Mouse (Mus musculus) left cerebral cortex, adult 18-20 months (tissue): ENCODE data around the gene Cflar. TPM values are rescaled to one million over a fixed set of nuclear protein-coding genes. Genes with fewer than 3 reads are reported as not detected.

Source experiments
- DNase-seq, 2 experiments: peaks; one replicate each; pipeline ENCODE4 v3.0.0; 2021 to 2022; ENCODE audit warnings: low spot score in 2 of 2, mixed read lengths in 1 of 2
- total RNA-seq, 2 experiments: library from RNA; stranded (reverse); gene quantifications; 2 replicates each; pipeline ENCODE4 v1.2.3; 2021

The Cflar gene
- total RNA-seq, 2 experiments from 2014 or later = 25.9 to 29.6 TPM

GRCm38 (mm10) chr1:58710711-58711364 is 470 bp upstream of the Cflar start:
- DNase-seq = no peak

GRCm38 (mm10) chr1:58712076-58713061 is 1.1 kb downstream of the Cflar start:
- DNase-seq = no peak

GRCm38 (mm10) chr1:58713081-58713892 is 2.0 kb downstream of the Cflar start:
- peak; percentile 23 to 27 for DNase-seq

- peak in 1 of 2 experiments; percentile 35 for DNase-seq
Observed at GRCm38 (mm10) chr1:58713893-58714231, 2.6 kb downstream of the Cflar start.

GRCm38 (mm10) chr1:58714361-58714760 is 3.1 kb downstream of the Cflar start:
- no peak for DNase-seq

GRCm38 (mm10) chr1:58715536-58715935 is 4.2 kb downstream of the Cflar start:
- no peak for DNase-seq

- DNase-seq = no peak
Observed at GRCm38 (mm10) chr1:58716162-58716882, 5.0 kb downstream of the Cflar start.

GRCm38 (mm10) chr1:58716883-58717220 is 5.5 kb downstream of the Cflar start:
- no peak for DNase-seq

GRCm38 (mm10) chr1:58717589-58718270 is 6.4 kb downstream of the Cflar start:
- DNase-seq = no peak

GRCm38 (mm10) chr1:58719356-58719945 is 8.1 kb downstream of the Cflar start:
- no peak for DNase-seq

- no peak for DNase-seq
Observed at GRCm38 (mm10) chr1:58720090-58720489, 8.8 kb downstream of the Cflar start.

- DNase-seq = no peak
Observed at GRCm38 (mm10) chr1:58720988-58721387, 9.7 kb downstream of the Cflar start.

- DNase-seq = no peak
Observed at GRCm38 (mm10) chr1:58722115-58722938, 11.0 kb downstream of the Cflar start.

GRCm38 (mm10) chr1:58723062-58723808 is 11.9 kb downstream of the Cflar start:
- DNase-seq = no peak

- DNase-seq = no peak
Observed at GRCm38 (mm10) chr1:58723809-58724405, 12.6 kb downstream of the Cflar start.

- no peak for DNase-seq
Observed at GRCm38 (mm10) chr1:58724533-58724932, 13.2 kb downstream of the Cflar start.

- DNase-seq = no peak
Observed at GRCm38 (mm10) chr1:58725095-58725494, 13.8 kb downstream of the Cflar start.

- DNase-seq = no peak
Observed at GRCm38 (mm10) chr1:58725767-58726166, 14.5 kb downstream of the Cflar start.
